Mouse (Mus musculus): ENCODE data around the gene Tm4sf20. TPM values are rescaled to one million over a fixed set of nuclear protein-coding genes. Genes with fewer than 3 reads are reported as not detected.

The Tm4sf20 gene
- total RNA-seq (2021) = not detected
- long read RNA-seq, experiment 1 = 0 reads
- long read RNA-seq, experiment 2 = 0 reads

GRCm38 (mm10) chr1:82768269-82768668 is at the start of gene Tm4sf20:
Tm4sf20 (minus strand) TSS chr1:82768461.
- DNase-seq = no peak

GRCm38 (mm10) chr1:82815941-82816716 is 47.9 kb upstream of the Tm4sf20 start:
- DNase-seq = no peak

GRCm38 (mm10) chr1:82811766-82812165 is 43.5 kb upstream of the Tm4sf20 start:
- peak; percentile 39 for DNase-seq

DNA sequence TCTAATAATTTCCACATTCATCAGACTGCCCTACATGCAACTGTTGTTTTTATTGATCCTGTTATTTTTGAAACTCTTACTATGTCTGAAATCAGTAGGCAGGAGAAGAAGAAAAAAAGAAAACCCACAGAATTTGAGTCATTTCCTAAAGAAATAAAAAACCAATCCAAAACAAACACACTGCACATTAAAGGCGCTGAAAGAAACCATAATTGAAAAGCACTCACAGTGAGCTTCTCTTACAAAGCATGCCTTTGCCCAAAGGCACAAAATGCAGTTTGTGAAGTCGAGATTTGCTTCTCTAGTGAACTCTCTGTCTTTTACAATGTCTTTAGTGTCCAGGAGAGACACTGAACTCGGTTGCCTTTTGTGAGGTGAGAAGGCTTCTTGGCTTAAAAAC is 40.3 kb upstream of the Tm4sf20 start:
- DNase-seq = no peak

GRCm38 (mm10) chr1:82807206-82807605 is 38.9 kb upstream of the Tm4sf20 start:
- no peak for DNase-seq

- no peak for DNase-seq
These were observed 38.1 kb upstream of the Tm4sf20 start for GRCm38 (mm10) chr1:82806391-82806790.

DNA sequence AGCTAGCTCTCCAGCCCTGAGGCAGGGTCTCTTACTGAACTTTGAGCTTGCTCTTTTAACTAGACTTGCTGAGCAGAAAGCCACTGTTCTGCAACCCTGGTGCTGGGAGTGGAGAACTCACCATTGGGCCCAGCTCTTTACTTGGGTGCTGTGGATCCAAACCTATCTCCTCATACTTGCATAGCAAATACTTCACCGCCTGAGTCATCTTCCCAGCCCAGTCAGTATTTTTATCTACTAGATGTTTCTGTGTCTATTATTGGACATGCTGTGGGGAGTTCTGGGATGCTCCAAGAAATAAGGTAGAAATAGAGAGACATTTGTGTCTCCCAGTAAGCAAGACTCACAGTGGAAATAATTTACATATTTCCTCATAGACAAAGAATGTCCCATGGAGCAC is 35.8 kb upstream of the Tm4sf20 start:
- no peak for DNase-seq

GRCm38 (mm10) chr1:82803608-82804007 is 35.3 kb upstream of the Tm4sf20 start:
- no peak for DNase-seq

DNA sequence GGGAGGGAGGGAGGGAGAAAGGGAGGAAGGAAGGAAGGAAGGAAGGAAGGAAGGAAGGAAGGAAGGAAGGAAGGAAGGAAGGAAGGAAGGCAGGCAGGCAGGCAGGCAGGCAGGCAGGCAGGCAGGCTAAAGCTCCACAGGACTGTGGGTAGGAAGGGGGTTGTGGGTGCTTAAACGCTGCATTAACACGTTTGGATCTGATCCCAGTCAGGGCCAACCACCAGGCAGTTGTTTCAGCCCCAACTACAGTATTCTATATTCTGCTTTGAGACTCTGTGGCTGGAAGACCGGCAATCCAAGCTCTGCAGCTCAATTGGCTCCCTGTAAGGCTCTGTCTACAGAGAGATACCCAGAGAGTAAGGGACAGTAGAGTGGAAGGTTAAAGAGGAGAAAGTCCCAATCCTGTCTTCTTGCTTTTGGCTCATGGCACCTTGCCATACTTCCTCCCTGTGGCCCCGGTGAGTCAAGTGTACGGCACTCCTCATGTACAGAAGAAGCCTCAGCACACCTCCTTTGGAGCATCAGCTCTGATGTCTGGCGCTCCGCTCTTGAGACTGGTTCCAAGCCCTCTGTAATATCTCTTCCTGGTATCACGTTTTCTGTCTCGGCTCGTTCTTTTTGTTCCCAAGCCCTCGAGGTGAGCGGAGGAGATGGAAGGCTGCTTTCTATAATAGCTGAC is 33.0 kb upstream of the Tm4sf20 start:
- DNase-seq = no peak

- DNase-seq = peak; percentile 24
These were observed 30.7 kb upstream of the Tm4sf20 start for GRCm38 (mm10) chr1:82798922-82799321.

DNA sequence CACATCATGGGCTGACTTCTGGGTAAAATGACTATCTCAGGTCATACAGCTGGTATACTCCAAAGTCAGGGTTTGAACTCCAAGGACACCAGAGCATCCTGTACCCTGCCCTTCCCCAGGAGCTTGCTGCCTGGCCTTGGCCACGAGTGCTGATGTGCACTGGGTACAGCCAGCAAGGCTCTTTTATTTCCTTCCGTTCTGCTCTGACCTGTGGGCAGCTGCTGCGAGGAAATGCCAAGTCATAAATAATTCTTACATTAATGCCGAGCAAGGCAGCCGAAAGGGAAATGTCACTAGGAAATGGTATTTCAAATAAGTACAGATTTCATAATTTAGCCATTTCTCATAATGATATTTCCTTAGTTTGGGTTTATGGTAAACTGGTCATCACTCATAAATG is 30.0 kb upstream of the Tm4sf20 start:
- peak; percentile 52 for DNase-seq

GRCm38 (mm10) chr1:82797088-82797487 is 28.8 kb upstream of the Tm4sf20 start:
- DNase-seq = no peak

GRCm38 (mm10) chr1:82795702-82796443 is 27.6 kb upstream of the Tm4sf20 start:
- DNase-seq = no peak

DNA sequence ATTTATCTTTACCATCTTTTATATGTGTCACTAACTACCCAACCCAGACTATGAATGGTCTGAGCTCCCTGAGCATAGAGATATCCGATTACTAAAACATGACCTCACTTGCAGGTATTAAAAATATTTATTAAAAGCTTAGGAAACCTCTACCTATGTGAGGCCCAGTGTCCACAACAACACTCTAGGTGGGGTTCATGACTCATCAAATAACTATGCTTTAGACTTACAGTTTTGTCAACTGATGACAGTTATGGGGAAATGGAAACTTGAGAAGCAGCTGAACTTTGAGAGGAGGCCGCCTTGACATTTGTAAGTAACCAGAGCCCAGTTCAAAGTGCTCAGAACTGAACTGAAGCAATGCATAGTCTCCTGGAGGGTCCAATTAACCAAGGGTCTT is 26.9 kb upstream of the Tm4sf20 start:
- no peak for DNase-seq

DNA sequence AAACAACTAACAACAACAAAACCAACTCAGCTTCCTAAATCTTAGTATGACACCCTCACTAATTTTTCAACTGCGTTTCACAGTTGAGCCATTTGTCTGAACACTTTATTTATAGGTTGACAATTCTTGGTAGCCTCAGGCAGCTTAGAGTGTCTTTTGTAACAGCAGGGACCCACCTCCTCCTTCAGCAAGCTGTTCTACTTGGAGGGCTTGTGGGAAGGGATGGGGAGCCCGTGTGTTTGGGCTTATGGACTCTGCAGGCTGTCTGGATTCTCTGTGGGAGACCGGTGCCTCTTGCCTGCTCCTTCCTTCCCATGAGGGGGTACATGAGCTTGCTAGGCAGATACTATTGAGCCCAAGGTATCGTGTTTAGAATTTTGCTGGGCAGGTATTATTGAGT is 25.7 kb upstream of the Tm4sf20 start:
- no peak for DNase-seq

DNA sequence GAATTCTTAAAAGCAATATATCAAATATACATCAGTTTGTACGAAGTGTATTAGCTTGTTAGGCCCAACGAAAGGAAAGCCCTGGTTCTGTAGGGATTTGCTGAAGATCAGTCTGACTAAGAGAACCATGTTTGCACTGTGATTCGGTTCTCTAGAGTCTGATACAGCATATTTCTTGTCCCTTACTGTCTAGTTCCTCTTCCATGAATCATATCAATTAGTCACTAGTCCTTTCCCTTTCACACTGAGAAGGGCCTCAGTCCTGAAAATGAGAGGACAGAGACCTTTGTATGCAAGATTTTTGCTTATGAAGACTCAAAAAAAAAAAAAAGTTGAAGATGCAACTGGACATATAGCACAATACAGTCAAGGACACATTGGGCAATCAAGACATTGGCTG is 24.8 kb upstream of the Tm4sf20 start:
- DNase-seq = no peak

DNA sequence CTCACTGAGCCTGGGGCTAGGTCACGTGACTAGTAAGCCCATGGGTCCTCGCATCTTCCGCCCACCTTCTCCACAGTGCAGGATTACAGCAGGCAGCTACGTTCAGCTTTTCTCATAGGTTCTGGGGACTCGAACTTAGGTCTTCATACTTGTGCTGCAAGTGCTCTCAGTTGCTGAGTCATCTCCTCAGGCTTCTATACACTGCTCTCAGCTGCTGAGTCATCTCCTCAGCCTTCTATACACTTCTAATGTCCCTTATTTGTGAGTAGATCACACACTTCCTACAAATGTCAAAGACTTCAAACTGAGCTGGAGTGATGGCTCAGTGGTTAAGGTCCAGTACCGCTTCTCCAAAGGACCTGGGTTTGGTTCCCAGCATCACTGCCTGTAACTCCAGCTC is 24.0 kb upstream of the Tm4sf20 start:
- DNase-seq = no peak

DNA sequence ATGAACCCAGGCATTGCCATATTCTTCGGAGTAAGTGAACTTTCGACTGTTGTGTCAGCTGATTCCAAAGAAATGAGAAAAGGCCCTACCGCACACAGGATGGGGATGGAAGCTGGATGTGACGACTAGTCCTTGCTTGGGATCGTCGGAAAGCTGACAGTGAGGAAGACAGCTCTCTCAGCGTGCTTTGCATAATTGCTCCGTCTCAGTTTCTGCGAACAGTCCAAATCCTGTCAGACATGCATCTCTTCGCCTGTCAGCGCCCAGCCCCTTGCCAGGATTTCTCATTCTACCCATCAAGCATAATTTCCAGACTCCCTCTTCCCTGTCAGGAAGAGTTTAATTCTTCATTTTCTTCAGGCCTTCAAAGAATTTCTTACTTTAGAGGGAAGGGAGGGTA is 22.8 kb upstream of the Tm4sf20 start:
- DNase-seq = no peak

- DNase-seq = no peak
These were observed 19.8 kb upstream of the Tm4sf20 start for GRCm38 (mm10) chr1:82788070-82788469.

GRCm38 (mm10) chr1:82787414-82787813 is 19.2 kb upstream of the Tm4sf20 start:
- peak; percentile 73 for DNase-seq

DNA sequence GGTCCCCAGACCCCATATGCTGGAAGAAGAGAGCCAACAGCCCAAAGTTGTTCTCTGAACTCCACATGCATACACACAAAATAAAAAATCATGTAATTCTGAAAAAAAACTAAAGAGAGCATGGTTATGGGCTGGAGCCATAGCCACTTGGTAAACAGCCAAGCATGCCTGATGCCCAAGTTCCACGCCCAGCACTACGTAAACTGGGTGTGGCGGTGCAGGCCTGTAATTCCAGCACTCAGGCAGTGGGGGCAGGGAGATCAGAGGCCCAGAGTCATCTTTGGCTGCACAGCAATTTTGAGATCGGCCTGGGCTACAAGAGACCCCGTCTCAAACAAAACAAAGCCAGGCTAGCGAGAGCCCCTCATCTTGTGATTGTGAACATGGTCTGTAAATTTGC is 17.3 kb upstream of the Tm4sf20 start:
- no peak for DNase-seq

GRCm38 (mm10) chr1:82783559-82783958 is 15.3 kb upstream of the Tm4sf20 start:
- no peak for DNase-seq

DNA sequence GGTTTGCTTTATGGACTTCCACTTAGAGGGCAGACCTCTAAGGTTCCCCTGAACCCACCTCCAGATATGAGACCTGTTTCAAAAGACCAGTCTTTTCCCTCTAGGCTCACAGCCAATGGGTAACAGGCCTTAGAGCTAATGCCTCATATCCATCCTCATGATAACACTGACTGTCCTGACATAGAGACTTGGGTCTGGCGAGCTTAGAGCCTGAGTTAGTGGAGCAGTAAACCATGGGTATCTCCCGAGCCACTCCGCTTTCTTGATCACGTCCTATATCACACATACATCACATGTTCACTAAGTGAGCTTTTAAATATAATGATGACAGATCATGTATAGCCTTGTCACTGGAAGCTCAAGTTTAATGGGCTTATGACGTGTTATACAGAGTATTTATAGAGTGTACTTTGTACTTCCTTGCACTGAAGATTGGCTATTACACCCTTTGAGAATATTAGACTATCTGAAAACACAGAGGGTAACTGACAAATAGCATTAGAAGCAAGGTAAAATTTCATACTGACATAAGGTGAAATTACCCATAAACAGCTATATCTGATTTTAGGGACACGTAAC is 11.2 kb upstream of the Tm4sf20 start:
- no peak for DNase-seq

Data from adrenal gland, postnatal 10 days (tissue).